Mouse (Mus musculus) spleen, adult 2 months (tissue): Measurements from ENCODE around the gene Hist2h2aa1.

Experiments used
- CTCF ChIP-seq: fragments of 200-500 bp; IDR thresholded peaks from 2 replicates; pipeline ENCODE4 v1.5.1; 2011; ENCODE audit warnings: mild to moderate bottlenecking, inconsistent platforms; ENCODE audit not compliant: insufficient read depth, insufficient read length, insufficient replicate concordance; ENCODE audit errors: extremely low read depth
- POLR2A ChIP-seq: fragments of 200-500 bp; IDR thresholded peaks from 2 replicates; pipeline ENCODE4 v1.6.1; 2011; ENCODE audit warnings: low read depth, low read length, inconsistent platforms

- TF ChIP-seq CTCF: no peak
- no peak for TF ChIP-seq POLR2A
These were observed 48.7 kb upstream of the Hist2h2aa1 start for GRCm38 (mm10) chr3:96196437-96197128.
